Mouse (Mus musculus) neural tube, embryonic 12.5 days (tissue): Measurements from ENCODE around the gene Ncapd3. TPM values are rescaled to one million over a fixed set of nuclear protein-coding genes. Genes with fewer than 3 reads are reported as not detected.

ENCODE experiments used
- ATAC-seq: fragments of 200-750 bp; cut with Nextera tagmentation; 2 replicates; pipeline ENCODE4 v1.8.0; 2017; ENCODE audit warnings: low read depth, mild to moderate bottlenecking, moderate TSS enrichment, moderate library complexity; ENCODE audit not compliant: low FRiP score
- H3K27ac ChIP-seq: fragments of 300-500 bp; sonication (generic); 2 replicates; pipeline ENCODE4 v1.5.1; 2016
- H3K27me3 ChIP-seq: fragments of 300-500 bp; sonication (generic); replicated peaks from 2 replicates; pipeline ENCODE4 v1.6.1; 2016; ENCODE audit warnings: mild to moderate bottlenecking
- H3K36me3 ChIP-seq: fragments of 300-500 bp; sonication (generic); 2 replicates; pipeline ENCODE4 v1.6.1; 2016; ENCODE audit warnings: mild to moderate bottlenecking
- H3K4me1 ChIP-seq: fragments of 300-500 bp; sonication (generic); 2 replicates; pipeline ENCODE4 v1.6.1; 2016
- H3K4me2 ChIP-seq: fragments of 300-500 bp; sonication (generic); replicated peaks from 2 replicates; pipeline ENCODE4 v1.6.1; 2016; ENCODE audit warnings: mild to moderate bottlenecking
- H3K4me3 ChIP-seq: fragments of 300-500 bp; sonication (generic); 2 replicates; pipeline ENCODE4 v1.5.1; 2016
- H3K9ac ChIP-seq: fragments of 300-500 bp; sonication (generic); 2 replicates; pipeline ENCODE4 v1.6.1; 2016; ENCODE audit warnings: mild to moderate bottlenecking
- H3K9me3 ChIP-seq: fragments of 300-500 bp; sonication (generic); 2 replicates; pipeline ENCODE4 v1.6.1; 2016; ENCODE audit warnings: mild to moderate bottlenecking
- WGBS: fragments of 180-500 bp; shearing (Covaris S2); methylation state at CpG from one replicate; pipeline ENCODE4 v1.1.7; 2016; 5-methylcytosine and 5-hydroxymethylcytosine counted together
- polyA plus RNA-seq: library from polyadenylated mRNA; unstranded; fragments of >200 nt; fragmentation: Nextera tagmentation; extraction: Ambion mirVana; gene quantifications from 2 replicates; pipeline ENCODE4 v1.2.1, GENCODE M21; 2016

Gene Ncapd3
- polyA plus RNA-seq, 1 experiment from 2014 or later = 27.6 TPM

- H3K9ac ChIP-seq = no peak overlapping the region
- 75% methylated on average over 22 of the region's 22 CpGs for WGBS
Observed at GRCm38 (mm10) chr9:27109533-27110514, 79.8 kb downstream of the Ncapd3 start.

GRCm38 (mm10) chr9:27110681-27111080 lies 80.7 kb downstream of the Ncapd3 start:
- Histone ChIP-seq H3K9ac (no peak overlapping the region), H3K9me3 (no peaks in the 10 kb centered on the region), H3K27me3 (no peaks in the 10 kb centered on the region), H3K27ac (no peak overlapping the region), H3K36me3 (0 out of 2 replicates have a peak, but pooled peaks cover 5% of the 10 kb centered on the region), H3K4me1 (peaks cover 18% of the 10 kb centered on the region; the same call in 1 of the 2 replicates), H3K4me2 (no peak overlapping the region), H3K4me3 (no peak overlapping the region)
- 68% methylated on average over 5 of the region's 5 CpGs for WGBS
- ATAC-seq = no peak

More at GRCm38 (mm10) chr9:27109533-27110514, 79.8 kb downstream of the Ncapd3 start:
- Histone ChIP-seq H3K27me3 (no peaks in the 10 kb centered on the region), H3K36me3 (peaks cover 11% of the 10 kb centered on the region), H3K4me2 (no peak overlapping the region), H3K4me3 (no peak overlapping the region), H3K27ac (no peak overlapping the region), H3K4me1 (peaks cover 18% of the 10 kb centered on the region; the same call in 1 of the 2 replicates), H3K9me3 (no peaks in the 10 kb centered on the region)
- ATAC-seq = no peak

DNA sequence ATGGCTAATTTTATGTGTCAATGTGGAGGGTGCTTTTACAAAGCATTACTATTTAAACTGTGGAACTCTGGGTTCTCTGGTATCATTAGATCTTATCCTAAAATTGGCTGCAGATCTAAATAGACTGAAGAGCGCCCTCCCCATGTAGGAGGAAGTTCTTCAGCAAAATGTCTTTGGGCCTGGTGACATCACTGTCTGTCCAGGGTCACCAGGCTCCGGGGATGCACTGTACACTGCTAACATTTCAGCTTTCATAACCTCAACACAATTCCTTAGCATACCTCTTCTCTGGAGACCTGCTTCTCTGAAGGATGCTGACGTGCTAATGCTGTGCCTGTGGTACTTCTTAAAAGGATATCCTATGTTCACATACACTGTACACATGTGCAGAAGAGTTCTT lies 81.8 kb downstream of the Ncapd3 start:
- Histone ChIP-seq H3K4me3 (no peak overlapping the region), H3K9me3 (no peaks in the 10 kb centered on the region), H3K4me2 (no peak overlapping the region), H3K27me3 (no peaks in the 10 kb centered on the region), H3K9ac (no peak overlapping the region), H3K36me3 (0 out of 2 replicates have a peak, but pooled peaks cover 5% of the 10 kb centered on the region), H3K4me1 (peaks cover 18% of the 10 kb centered on the region; the same call in 1 of the 2 replicates), H3K27ac (no peak overlapping the region)
- 94% methylated on average over 3 of the region's 3 CpGs for WGBS
- ATAC-seq = no peak

DNA sequence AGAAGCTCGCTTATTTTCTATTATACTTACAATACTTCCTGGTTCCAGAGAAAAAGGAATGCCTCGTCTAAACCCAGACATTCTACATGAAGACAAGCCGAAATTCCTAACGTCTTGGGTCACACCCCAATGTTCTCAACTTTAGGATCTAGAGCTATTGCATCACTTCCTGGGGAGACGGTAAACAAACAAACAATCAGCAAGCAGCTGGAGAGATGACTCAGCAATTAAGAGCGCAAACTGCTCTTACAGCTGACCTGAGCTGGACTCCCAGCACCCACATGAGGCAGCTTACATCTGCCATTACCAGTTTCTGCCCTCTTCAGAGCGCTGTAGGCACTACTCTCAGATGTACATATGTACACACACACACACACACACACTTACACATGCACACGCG lies 91.3 kb downstream of the Ncapd3 start:
- Histone ChIP-seq H3K9ac (no peak overlapping the region), H3K4me1 (peaks cover 7% of the 10 kb centered on the region; the same call in 1 of the 2 replicates), H3K27ac (no peak overlapping the region), H3K36me3 (no peaks in the 10 kb centered on the region), H3K4me2 (no peak overlapping the region), H3K4me3 (no peak overlapping the region), H3K27me3 (no peaks in the 10 kb centered on the region), H3K9me3 (no peaks in the 10 kb centered on the region)
- no peak for ATAC-seq
- 91% methylated on average over 9 of the region's 9 CpGs for WGBS

DNA sequence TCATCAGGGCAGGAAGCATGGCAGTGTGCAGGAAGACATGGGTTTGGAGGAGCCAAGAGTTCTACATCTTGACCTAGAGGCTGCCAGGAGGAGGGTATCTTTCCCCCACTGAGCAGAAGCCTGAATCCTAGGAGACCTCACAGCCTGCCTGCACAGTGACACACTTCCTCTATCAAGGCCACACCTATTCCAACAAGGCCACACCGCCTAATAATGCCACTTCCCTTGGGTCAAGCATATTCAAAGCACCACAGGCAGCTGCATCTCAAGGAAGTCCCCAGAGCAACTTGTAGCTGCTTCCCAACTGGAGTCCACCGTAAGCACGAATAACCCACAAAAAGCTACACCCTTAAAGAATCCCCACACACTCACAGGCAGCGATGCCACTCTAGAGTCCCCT lies 92.1 kb downstream of the Ncapd3 start:
- Histone ChIP-seq H3K27me3 (no peaks in the 10 kb centered on the region), H3K9ac (no peak overlapping the region), H3K4me1 (peaks cover 7% of the 10 kb centered on the region; the same call in 1 of the 2 replicates), H3K4me2 (no peak overlapping the region), H3K27ac (no peak overlapping the region), H3K4me3 (no peak overlapping the region), H3K9me3 (no peaks in the 10 kb centered on the region), H3K36me3 (peaks cover 5% of the 10 kb centered on the region; the same call in 1 of the 2 replicates)
- no peak for ATAC-seq
- WGBS = 89% methylated on average over 4 of the region's 4 CpGs

GRCm38 (mm10) chr9:27122963-27123362 lies 93.0 kb downstream of the Ncapd3 start:
- 68% methylated on average over 4 of the region's 4 CpGs for WGBS
- no peak overlapping the region for H3K9ac ChIP-seq

DNA sequence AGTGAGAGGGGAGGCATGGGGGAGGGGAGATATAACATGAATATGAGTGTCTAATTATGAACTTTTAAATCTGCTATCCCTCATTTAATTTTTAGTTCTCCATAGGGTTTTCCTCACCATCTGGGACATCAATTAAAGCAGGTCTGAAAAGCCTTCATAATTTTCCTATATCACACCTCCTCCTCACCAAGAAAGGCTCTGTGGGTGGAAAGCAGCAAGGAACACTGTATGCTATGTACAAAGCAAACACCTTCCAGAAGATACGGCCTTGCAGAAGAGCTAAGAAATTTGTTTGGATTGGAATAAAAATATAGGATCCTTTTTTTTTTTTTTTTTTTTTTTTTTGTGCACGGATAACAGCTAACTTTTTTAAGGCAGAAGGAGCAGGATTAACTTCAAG lies 94.0 kb downstream of the Ncapd3 start:
- Histone ChIP-seq H3K27ac (no peak overlapping the region), H3K27me3 (no peaks in the 10 kb centered on the region), H3K36me3 (peaks cover 13% of the 10 kb centered on the region; the same call in 1 of the 2 replicates), H3K9ac (no peak overlapping the region), H3K4me2 (no peak overlapping the region), H3K9me3 (no peaks in the 10 kb centered on the region), H3K4me1 (peaks cover 7% of the 10 kb centered on the region; the same call in 1 of the 2 replicates), H3K4me3 (no peak overlapping the region)
- ATAC-seq = no peak
- 91% methylated on average over 2 of the region's 2 CpGs for WGBS

More at GRCm38 (mm10) chr9:27122963-27123362, 93.0 kb downstream of the Ncapd3 start:
- Histone ChIP-seq H3K4me2 (no peak overlapping the region), H3K9me3 (no peaks in the 10 kb centered on the region), H3K4me1 (peaks cover 7% of the 10 kb centered on the region; the same call in 1 of the 2 replicates), H3K27ac (no peak overlapping the region), H3K36me3 (peaks cover 12% of the 10 kb centered on the region; the same call in 1 of the 2 replicates), H3K4me3 (no peak overlapping the region), H3K27me3 (no peaks in the 10 kb centered on the region)
- ATAC-seq = no peak

DNA sequence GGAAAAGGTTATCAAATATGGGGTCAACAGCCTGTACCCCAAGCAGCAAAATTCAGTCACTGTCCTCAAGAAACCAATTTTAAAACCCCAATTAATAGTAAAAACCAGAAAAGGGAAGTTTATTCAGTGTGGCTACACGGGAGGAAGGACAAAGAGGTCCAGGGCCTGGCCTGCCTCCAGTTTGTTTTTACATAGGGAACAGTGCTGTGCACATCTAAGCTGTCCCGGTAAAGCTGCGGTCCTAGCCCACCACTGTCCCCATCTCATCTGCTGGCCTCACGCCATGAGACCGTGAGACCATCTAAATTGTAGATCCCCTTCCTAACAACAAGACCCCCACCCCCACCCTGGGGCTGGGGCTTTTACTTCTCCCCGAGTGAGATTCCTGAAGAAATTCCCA lies 95.5 kb downstream of the Ncapd3 start:
- no peaks in the 10 kb centered on the region for H3K9me3 ChIP-seq
- no peak overlapping the region for H3K9ac ChIP-seq
- H3K27me3 ChIP-seq = no peaks in the 10 kb centered on the region
- no peak overlapping the region for H3K4me2 ChIP-seq
- no peak overlapping the region for H3K27ac ChIP-seq
- 41% methylated on average over 6 of the region's 6 CpGs for WGBS
- no peak overlapping the region for H3K4me3 ChIP-seq
- peaks cover 13% of the 10 kb centered on the region; the same call in 1 of the 2 replicates for H3K36me3 ChIP-seq
- no peak for ATAC-seq
- H3K4me1 ChIP-seq = peaks cover 7% of the 10 kb centered on the region; the same call in 1 of the 2 replicates

- H3K27ac ChIP-seq = no peak overlapping the region
- 90% methylated on average over 6 of the region's 6 CpGs for WGBS
- peaks cover 13% of the 10 kb centered on the region; the same call in 1 of the 2 replicates for H3K36me3 ChIP-seq
- H3K27me3 ChIP-seq = no peaks in the 10 kb centered on the region
- H3K4me2 ChIP-seq = no peak overlapping the region
- H3K9me3 ChIP-seq = no peaks in the 10 kb centered on the region
- no peak overlapping the region for H3K9ac ChIP-seq
- H3K4me1 ChIP-seq = peaks cover 7% of the 10 kb centered on the region; the same call in 1 of the 2 replicates
- ATAC-seq = no peak
- no peak overlapping the region for H3K4me3 ChIP-seq
Observed at GRCm38 (mm10) chr9:27126543-27126942, 96.6 kb downstream of the Ncapd3 start.

DNA sequence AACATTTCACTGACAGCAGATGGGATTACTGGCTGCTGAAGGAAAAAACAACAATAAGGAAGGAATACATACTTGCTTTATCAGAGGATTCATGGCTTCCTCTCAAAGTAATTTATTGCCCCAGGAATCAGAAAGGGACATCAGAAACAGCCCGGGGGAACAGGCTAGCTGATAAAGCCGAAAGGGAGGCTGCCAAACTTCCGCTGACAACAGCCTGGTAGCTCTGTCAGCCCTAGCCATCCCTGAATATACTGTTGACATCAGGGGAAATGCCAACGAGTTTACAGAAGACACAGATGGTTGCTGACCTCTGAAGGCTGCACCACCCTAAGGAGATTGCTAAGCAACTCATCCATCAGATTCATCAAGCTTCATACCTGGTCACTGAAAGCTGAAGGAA lies 98.7 kb downstream of the Ncapd3 start:
- no peak overlapping the region for H3K9ac ChIP-seq
- H3K36me3 ChIP-seq = peaks cover 13% of the 10 kb centered on the region; the same call in 1 of the 2 replicates
- peaks cover 1% of the 10 kb centered on the region; the same call in 1 of the 2 replicates for H3K4me1 ChIP-seq
- H3K27me3 ChIP-seq = no peaks in the 10 kb centered on the region
- H3K4me3 ChIP-seq = no peak overlapping the region
- H3K27ac ChIP-seq = no peak overlapping the region
- no peak overlapping the region for H3K4me2 ChIP-seq
- no peaks in the 10 kb centered on the region for H3K9me3 ChIP-seq
- no peak for ATAC-seq
- 81% methylated on average over 4 of the region's 4 CpGs for WGBS

- no peaks in the 10 kb centered on the region for H3K27me3 ChIP-seq
- H3K27ac ChIP-seq = no peak overlapping the region
- H3K9ac ChIP-seq = no peak overlapping the region
- H3K4me3 ChIP-seq = no peak overlapping the region
- H3K4me1 ChIP-seq = no peaks in the 10 kb centered on the region
- no peak for ATAC-seq
- H3K9me3 ChIP-seq = no peaks in the 10 kb centered on the region
- WGBS = 81% methylated on average over 1 of the region's 1 CpGs
- no peaks in the 10 kb centered on the region for H3K36me3 ChIP-seq
- no peak overlapping the region for H3K4me2 ChIP-seq
Observed at GRCm38 (mm10) chr9:27134410-27134809, 104.4 kb downstream of the Ncapd3 start.

DNA sequence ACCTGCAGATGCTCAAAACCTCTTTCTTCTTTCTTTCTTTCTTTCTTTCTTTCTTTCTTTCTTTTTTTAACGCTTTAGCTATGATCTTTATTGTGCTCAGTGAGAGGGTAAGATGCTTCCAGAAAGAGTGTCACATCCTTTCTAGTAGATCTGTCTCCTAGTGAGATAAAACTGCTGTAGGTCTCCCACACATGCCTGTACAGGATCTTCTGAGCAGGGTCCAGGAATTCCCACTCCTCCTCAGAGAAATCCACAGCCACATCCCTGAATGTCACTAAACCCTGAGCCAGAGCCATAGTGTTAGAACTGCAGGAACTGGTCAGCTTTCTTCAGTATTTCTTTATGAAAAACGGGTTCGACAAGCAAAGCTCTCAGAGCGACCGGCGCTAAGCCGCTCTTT lies 105.4 kb downstream of the Ncapd3 start:
- Histone ChIP-seq H3K4me2 (no peak overlapping the region), H3K4me1 (no peaks in the 10 kb centered on the region), H3K4me3 (no peak overlapping the region), H3K27ac (no peak overlapping the region), H3K9ac (no peak overlapping the region), H3K9me3 (no peaks in the 10 kb centered on the region), H3K27me3 (no peaks in the 10 kb centered on the region), H3K36me3 (no peaks in the 10 kb centered on the region)
- WGBS = 92% methylated on average over 7 of the region's 7 CpGs
- no peak for ATAC-seq
